In genomic region chr14:12923617-12924016, GRCm38 (mm10) we compare ENCODE assay signal across 25 mouse cellular contexts.
DNase-seq lines count a peak whose midpoint lies in the region; ATAC-seq lines count a peak whose summit lies in the region.
"Had no signal": no experiment of that assay in that cellular context is flagged by ENCODE, and none has a peak within 500 bp of the region (broad histone marks: within the 10 kb centered on the region; RNA-seq: fewer than 3 reads in every experiment).

No protein-coding gene starts in this region.

- no peak overlapping the region for H3K4me3 ChIP-seq in forebrain, embryonic 16.5 days (replicated peaks; ENCODE audit: low read length)
- no peak overlapping the region for H3K4me3 ChIP-seq in forebrain, embryonic 13.5 days
- H3K4me3 ChIP-seq: forebrain, embryonic 10.5 days; gastrocnemius, adult 2 months; heart, embryonic 10.5 days; liver, embryonic 13.5 days; neural tube, embryonic 15.5 days had no signal

- no peaks in the 10 kb centered on the region for H3K4me1 ChIP-seq in forebrain, embryonic 16.5 days (replicated peaks; ENCODE audit: control insufficient read depth, insufficient read depth, low read length)
- no peaks in the 10 kb centered on the region for H3K4me1 ChIP-seq in forebrain, embryonic 13.5 days
- H3K4me1 ChIP-seq: forebrain, embryonic 10.5 days; heart, embryonic 10.5 days; liver, embryonic 13.5 days; neural tube, embryonic 15.5 days had no signal

- no peaks in the 10 kb centered on the region for H3K27me3 ChIP-seq in forebrain, embryonic 16.5 days (replicated peaks; ENCODE audit: control insufficient read depth, insufficient read depth, low read length)
- no peaks in the 10 kb centered on the region for H3K27me3 ChIP-seq in forebrain, embryonic 13.5 days
- H3K27me3 ChIP-seq: liver, embryonic 13.5 days; neural tube, embryonic 15.5 days had no signal

- H3K36me3 ChIP-seq in forebrain, embryonic 16.5 days (ENCODE audit: control insufficient read depth, insufficient read depth) = no peaks in the 10 kb centered on the region
- no peaks in the 10 kb centered on the region for H3K36me3 ChIP-seq in forebrain, embryonic 13.5 days (ENCODE audit: poor library complexity, severe bottlenecking)
- H3K36me3 ChIP-seq: forebrain, embryonic 10.5 days; heart, embryonic 10.5 days; liver, embryonic 13.5 days; neural tube, embryonic 15.5 days had no signal

- H3K9ac ChIP-seq in forebrain, embryonic 16.5 days (replicated peaks; ENCODE audit: low read depth, low read length) = no peak overlapping the region
- no peak overlapping the region for H3K9ac ChIP-seq in forebrain, embryonic 13.5 days
- H3K9ac ChIP-seq: hindbrain, embryonic 14.5 days; liver, embryonic 13.5 days; neural tube, embryonic 15.5 days had no signal

- peak; percentile 3 for DNase-seq in layer of hippocampus, adult 11-12 months (ENCODE audit: low spot score)
- DNase-seq in layer of hippocampus, adult 9-10 months (ENCODE audit: low spot score) = no peak
- peak; percentile 71 for DNase-seq in brain, adult 2 months (ENCODE audit: low read depth, low spot score)
- peak; percentile 5 to 25 for DNase-seq in left cerebral cortex, postnatal 36 days (ENCODE audit: low spot score in 2 of 2)
- no peak for DNase-seq in cerebellum, adult 9-10 months
- no peak for DNase-seq in kidney, postnatal 14 days
- DNase-seq: adrenal gland, postnatal 25 days; cerebellum, adult 11-12 months; cerebellum, postnatal 14 days; gastrocnemius, adult 2 months; heart, postnatal 4 days; kidney, adult 18-20 months; liver, embryonic 13.5 days; lung, adult 2 months; lung, postnatal 14 days; thymus, adult 2 months; thymus, postnatal 4 days had no signal

- intact Hi-C loops in left cerebral cortex, postnatal 36 days (cut with DNase I) = no loop called here

- ATAC-seq in forebrain, embryonic 16.5 days = peak; percentile 38
- no peak for ATAC-seq in forebrain, embryonic 13.5 days
- ATAC-seq: inflammation-experienced regulatory T-cells, adult 6 months had no signal

- H3K27ac ChIP-seq in forebrain, embryonic 16.5 days (ENCODE audit: low read length) = no peak overlapping the region
- no peak overlapping the region for H3K27ac ChIP-seq in forebrain, embryonic 13.5 days
- H3K27ac ChIP-seq: forebrain, embryonic 10.5 days; gastrocnemius, adult 2 months; heart, embryonic 10.5 days; hindbrain, embryonic 14.5 days; liver, embryonic 13.5 days; neural tube, embryonic 15.5 days had no signal

- no peaks in the 10 kb centered on the region for H3K9me3 ChIP-seq in forebrain, embryonic 16.5 days (ENCODE audit: control insufficient read depth, low read length)
- H3K9me3 ChIP-seq in forebrain, embryonic 13.5 days (replicated peaks) = no peaks in the 10 kb centered on the region
- H3K9me3 ChIP-seq: forebrain, embryonic 10.5 days; heart, embryonic 10.5 days; liver, embryonic 13.5 days; neural tube, embryonic 15.5 days had no signal

- H3K4me2 ChIP-seq in forebrain, embryonic 16.5 days (ENCODE audit: low read length) = no peak overlapping the region
- no peak overlapping the region for H3K4me2 ChIP-seq in forebrain, embryonic 13.5 days
- H3K4me2 ChIP-seq: hindbrain, embryonic 14.5 days; liver, embryonic 13.5 days; midbrain, embryonic 11.5 days; neural tube, embryonic 15.5 days had no signal

Comparison
In these comparisons a context has a peak if more than half of its experiments do, and no peak if none do; other contexts are left out.
1. DNase-seq: peak in layer of hippocampus, adult 11-12 months (single experiment), brain, adult 2 months (single experiment) and left cerebral cortex, postnatal 36 days (2 of 2); none in layer of hippocampus, adult 9-10 months (single experiment), cerebellum, adult 9-10 months (single experiment) and kidney, postnatal 14 days (single experiment).